Mouse (Mus musculus) intestine, postnatal 0 days (tissue): ENCODE data around the gene Klhl24. TPM values are rescaled to one million over a fixed set of nuclear protein-coding genes. Genes with fewer than 3 reads are reported as not detected.

Experiments
- ATAC-seq: fragments of 200-750 bp; cut with Nextera tagmentation; 2 replicates; pipeline ENCODE4 v1.8.0; 2017; ENCODE audit warnings: mild to moderate bottlenecking, moderate TSS enrichment, moderate library complexity
- H3K27ac ChIP-seq: fragments of 300-500 bp; sonication (generic); 2 replicates; pipeline ENCODE4 v1.5.1; 2014; ENCODE audit warnings: mild to moderate bottlenecking, low read depth, low read length, moderate library complexity
- H3K27me3 ChIP-seq: fragments of 300-500 bp; sonication (generic); replicated peaks from 2 replicates; pipeline ENCODE4 v1.6.1; 2014; ENCODE audit warnings: low read length, mixed read lengths; ENCODE audit not compliant: control insufficient read depth, insufficient read depth
- H3K36me3 ChIP-seq: fragments of 300-500 bp; sonication (generic); 2 replicates; pipeline ENCODE4 v1.6.1; 2014; ENCODE audit warnings: mild to moderate bottlenecking, moderate library complexity; ENCODE audit not compliant: control insufficient read depth, insufficient read depth
- H3K4me1 ChIP-seq: fragments of 300-500 bp; sonication (generic); replicated peaks from 2 replicates; pipeline ENCODE4 v1.6.1; 2014; ENCODE audit warnings: antibody characterized with exemption, low read length, mixed read lengths; ENCODE audit not compliant: control insufficient read depth, insufficient read depth
- H3K4me2 ChIP-seq: fragments of 300-500 bp; sonication (generic); replicated peaks from 2 replicates; pipeline ENCODE4 v1.6.1; 2014; ENCODE audit warnings: low read depth, mild to moderate bottlenecking, moderate library complexity
- H3K4me3 ChIP-seq: fragments of 300-500 bp; sonication (generic); 2 replicates; pipeline ENCODE4 v1.5.1; 2014; ENCODE audit warnings: low read depth, low read length
- H3K9ac ChIP-seq: fragments of 300-500 bp; sonication (generic); 2 replicates; pipeline ENCODE4 v1.6.1; 2014; ENCODE audit warnings: mild to moderate bottlenecking, low read depth, low read length
- H3K9me3 ChIP-seq: fragments of 300-500 bp; sonication (generic); 2 replicates; pipeline ENCODE4 v1.6.1; 2016; ENCODE audit warnings: mixed run types; ENCODE audit not compliant: control insufficient read depth
- CTCF ChIP-seq: sonication (generic); IDR thresholded peaks from 2 replicates; pipeline ENCODE4 v1.5.1; 2016; ENCODE audit warnings: low read depth, mild to moderate bottlenecking, control low read depth, antibody characterized with exemption, moderate library complexity
- WGBS: fragments of 180-500 bp; shearing (Covaris S2); extraction: QIAGEN DNeasy Blood & Tissue Kit; methylation state at CpG from one replicate; pipeline ENCODE4 v1.1.7; 2014; 5-methylcytosine and 5-hydroxymethylcytosine counted together
- polyA plus RNA-seq: library from polyadenylated mRNA; unstranded; fragments of >200 nt; fragmentation: Nextera tagmentation; extraction: Ambion mirVana; gene quantifications from 2 replicates; pipeline ENCODE4 v1.2.1, GENCODE M21; 2015

The Klhl24 gene
- polyA plus RNA-seq, 1 experiment from 2014 or later = 14.1 TPM

GRCm38 (mm10) chr16:20169071-20169470 is 71.7 kb downstream of the Klhl24 start:
- no peak for ATAC-seq
- H3K36me3 ChIP-seq = peaks cover 53% of the 10 kb centered on the region

GRCm38 (mm10) chr16:20169471-20170106 is 72.2 kb downstream of the Klhl24 start:
- Histone ChIP-seq H3K9ac (no peak overlapping the region), H3K27ac (no peak overlapping the region), H3K4me2 (no peak overlapping the region), H3K4me1 (no peaks in the 10 kb centered on the region), H3K4me3 (no peak overlapping the region), H3K9me3 (no peaks in the 10 kb centered on the region), H3K36me3 (peaks cover 58% of the 10 kb centered on the region), H3K27me3 (no peaks in the 10 kb centered on the region)
- 57% methylated on average over 3 of the region's 3 CpGs for WGBS
- ATAC-seq = no peak
- peak; percentile 38 for TF ChIP-seq CTCF

More at GRCm38 (mm10) chr16:20169071-20169470, 71.7 kb downstream of the Klhl24 start:
- WGBS = 89% methylated on average over 3 of the region's 3 CpGs
- no peaks in the 10 kb centered on the region for H3K9me3 ChIP-seq
- no peaks in the 10 kb centered on the region for H3K4me1 ChIP-seq
- no peak overlapping the region for H3K4me3 ChIP-seq
- TF ChIP-seq CTCF = no peak
- no peaks in the 10 kb centered on the region for H3K27me3 ChIP-seq
- no peak overlapping the region for H3K9ac ChIP-seq
- H3K27ac ChIP-seq = no peak overlapping the region
- H3K4me2 ChIP-seq = no peak overlapping the region

Other genes starting within 250 kb of the Klhl24 start
- gene Klhl6, start 114.5 kb upstream of the Klhl24 start, polyA plus RNA-seq = 2.6 and 3.0 TPM in 2 replicates
- 4.3 and 4.7 TPM in 2 replicates for gene Yeats2, start 43.5 kb downstream of the Klhl24 start, polyA plus RNA-seq
- gene Map6d1, start 143.8 kb downstream of the Klhl24 start, polyA plus RNA-seq = 0.09 and 0.10 TPM in 2 replicates
- gene Parl, start 204.8 kb downstream of the Klhl24 start, polyA plus RNA-seq = 87.0 and 89.9 TPM in 2 replicates
- gene Cyp2ab1, start 227.9 kb downstream of the Klhl24 start, polyA plus RNA-seq = not detected in 2 replicates